8 mouse cellular contexts compared by ENCODE assay signal in genomic region chr3:93597221-93597913, GRCm38 (mm10). TPM values are rescaled to one million over a fixed set of nuclear protein-coding genes. Genes with fewer than 3 reads are reported as not detected.
DNase-seq lines count a peak whose midpoint lies in the region; ATAC-seq lines count a peak whose summit lies in the region.

No protein-coding gene starts in this region.

- no peak overlapping the region for H3K4me2 ChIP-seq in heart, embryonic 11.5 days
- H3K4me2 ChIP-seq in limb, embryonic 13.5 days (replicated peaks): no peak overlapping the region

- H3K9me3 ChIP-seq in heart, embryonic 11.5 days (replicated peaks; ENCODE audit: control insufficient read depth, low read length): no peaks in the 10 kb centered on the region
- H3K9me3 ChIP-seq in limb, embryonic 13.5 days: no peaks in the 10 kb centered on the region

- no peak overlapping the region for H3K4me3 ChIP-seq in heart, embryonic 11.5 days (ENCODE audit: low read depth, low read length)
- no peak overlapping the region for H3K4me3 ChIP-seq in limb, embryonic 13.5 days

- 46% methylated on average over 5 of the region's 5 CpGs for WGBS in heart, embryonic 11.5 days (ENCODE audit: insufficient replicate concordance)
- WGBS in limb, embryonic 13.5 days: 22% methylated on average over 5 of the region's 5 CpGs

- peak; percentile 52 for ATAC-seq in heart, embryonic 11.5 days (replicated peaks; ENCODE audit: insufficient number of reproducible peaks, low FRiP score, low TSS enrichment)
- peak; percentile 89 for ATAC-seq in limb, embryonic 13.5 days (ENCODE audit: low FRiP score, low read depth)

- H3K36me3 ChIP-seq in heart, embryonic 11.5 days (ENCODE audit: control insufficient read depth, insufficient read depth, low read length): no peaks in the 10 kb centered on the region
- H3K36me3 ChIP-seq in limb, embryonic 13.5 days: no peaks in the 10 kb centered on the region

- no peak overlapping the region for H3K9ac ChIP-seq in heart, embryonic 11.5 days (ENCODE audit: low read depth, low read length)
- H3K9ac ChIP-seq in limb, embryonic 13.5 days: no peak overlapping the region

- H3K4me1 ChIP-seq in heart, embryonic 11.5 days (ENCODE audit: control insufficient read depth, insufficient read depth, low read length): 0 out of 2 replicates have a peak, but pooled peaks cover 4% of the 10 kb centered on the region
- peaks cover 10% of the 10 kb centered on the region; the same call in 1 of the 2 replicates for H3K4me1 ChIP-seq in limb, embryonic 13.5 days

- H3K27ac ChIP-seq in heart, embryonic 11.5 days (ENCODE audit: low read depth, low read length): peak overlapping the region; percentile 62; the same call in 1 of the 2 replicates
- H3K27ac ChIP-seq in limb, embryonic 13.5 days: no peak overlapping the region

- peak; percentile 76 for DNase-seq in gastrocnemius, adult 18-20 months (ENCODE audit: low spot score)
- no peak for DNase-seq in gastrocnemius, postnatal 10 days
- peak; percentile 57 for DNase-seq in embryo, embryonic 9.5 days (ENCODE audit: extremely low spot score)
- peak; percentile 80 to 91 for DNase-seq in kidney, adult 8-10 months
- DNase-seq in monocyte, adult 2 months (ENCODE audit: low read depth in 1 of 2, low spot score in 2 of 2): peak; percentile 57 to 62
- peak; percentile 89 for DNase-seq in yolk sac, embryonic 10.5 days (ENCODE audit: low spot score)

- H3K27me3 ChIP-seq in heart, embryonic 11.5 days (ENCODE audit: control insufficient read depth, insufficient read depth, low read length): no peaks in the 10 kb centered on the region
- no peaks in the 10 kb centered on the region for H3K27me3 ChIP-seq in limb, embryonic 13.5 days

RNA-seq across cellular contexts. Expression of gene S100a10, which starts 42.5 kb away (rescaled TPM):
- 10 to 100 TPM; 42.2 to 48.1 TPM for total RNA-seq in gastrocnemius, adult 18-20 months (2021)
- total RNA-seq in gastrocnemius, postnatal 10 days (2021): 100 to 1,000 TPM; 131 to 166 TPM
- 216 and 222 TPM in 2 replicates for polyA plus RNA-seq in heart, embryonic 11.5 days (2014; fragmentation: Nextera tagmentation; extraction: Ambion mirVana)
- 345 and 367 TPM in 2 replicates for polyA plus RNA-seq in limb, embryonic 13.5 days (2015; fragmentation: Nextera tagmentation; extraction: Ambion mirVana)

RNA-seq across cellular contexts. Expression of gene Tdpoz2, which starts 55.1 kb away (rescaled TPM):
- not detected for total RNA-seq in gastrocnemius, adult 18-20 months (2021)
- not detected for total RNA-seq in gastrocnemius, postnatal 10 days (2021)
- not detected in 2 replicates for polyA plus RNA-seq in heart, embryonic 11.5 days (2014; fragmentation: Nextera tagmentation; extraction: Ambion mirVana)
- not detected in 2 replicates for polyA plus RNA-seq in limb, embryonic 13.5 days (2015; fragmentation: Nextera tagmentation; extraction: Ambion mirVana)
